Mouse (Mus musculus) bone marrow, adult 2 months (tissue): ENCODE data around the gene Ndst2. TPM values are rescaled to one million over a fixed set of nuclear protein-coding genes. Genes with fewer than 3 reads are reported as not detected.
"Not testable (repeated sequence)": the region's sequence is repeated elsewhere in the genome, so short reads cannot be mapped to it uniquely, and the experiment has no call there.

Source experiments
- H3K27ac ChIP-seq: fragments of 200-500 bp; 2 replicates; pipeline ENCODE4 v1.5.1; 2012; ENCODE audit warnings: low read depth, mild to moderate bottlenecking, control low read depth, inconsistent platforms, low read length; ENCODE audit not compliant: control insufficient read depth, poor library complexity, insufficient read depth
- H3K4me1 ChIP-seq: fragments of 200-500 bp; 2 replicates; pipeline ENCODE4 v1.6.1; 2011; ENCODE audit warnings: low read length; ENCODE audit not compliant: control insufficient read depth, insufficient read depth
- H3K4me3 ChIP-seq: fragments of 200-500 bp; replicated peaks from 2 replicates; pipeline ENCODE3; 2011; ENCODE audit warnings: mild to moderate bottlenecking, low read depth, low read length, control low read depth; ENCODE audit not compliant: control insufficient read depth
- CTCF ChIP-seq: fragments of 200-500 bp; IDR thresholded peaks from 2 replicates; pipeline ENCODE4 v1.5.1; 2011; ENCODE audit warnings: low read length, control low read depth; ENCODE audit not compliant: control insufficient read depth, insufficient read depth
- POLR2A ChIP-seq: fragments of 200-500 bp; IDR thresholded peaks from 2 replicates; pipeline ENCODE4 v1.6.1; 2011; ENCODE audit warnings: low read depth, mild to moderate bottlenecking, control low read depth, low read length, borderline replicate concordance; ENCODE audit not compliant: control insufficient read depth
- WGBS: fragments of 180-500 bp; shearing (Covaris S2); methylation state at CpG from one replicate; pipeline ENCODE4 v1.1.7; 2018; 5-methylcytosine and 5-hydroxymethylcytosine counted together
- polyA plus RNA-seq: library from polyadenylated mRNA; stranded (reverse); fragments of >200 nt; gene quantifications from 2 replicates; pipeline ENCODE4 v1.2.4, GENCODE M21; 2011; ENCODE audit warnings: low replicate concordance; ENCODE audit not compliant: missing spikeins, insufficient read depth, insufficient read length

Gene Ndst2
- polyA plus RNA-seq, 1 experiment, result 50.0 TPM

DNA sequence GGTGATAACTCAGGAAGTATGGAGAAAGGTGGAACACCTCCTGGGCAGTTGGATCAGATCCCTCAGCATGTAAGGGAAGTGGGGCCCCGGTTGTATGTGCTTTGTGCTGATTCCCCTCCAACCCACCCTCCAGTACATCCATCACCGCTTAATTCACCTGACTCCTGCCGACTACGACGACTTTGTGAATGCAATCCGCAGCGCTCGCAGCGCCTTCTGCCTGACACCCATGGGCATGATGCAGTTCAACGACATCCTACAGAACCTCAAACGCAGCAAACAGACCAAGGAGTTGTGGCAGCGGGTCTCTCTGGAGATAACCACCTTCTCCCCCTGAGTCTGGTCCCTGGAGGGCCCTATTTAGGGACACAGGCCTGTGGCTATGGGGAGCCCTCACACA is 11.4 kb downstream of the Ndst2 start:
- H3K27ac ChIP-seq, result no peak overlapping the region
- H3K4me1 ChIP-seq, result no peaks in the 10 kb centered on the region
- no peak for TF ChIP-seq POLR2A
- no peak for TF ChIP-seq CTCF
- no peak overlapping the region for H3K4me3 ChIP-seq
- WGBS, result 94% methylated on average over 12 of the region's 12 CpGs

- TF ChIP-seq CTCF (no peak), POLR2A (no peak)
- 90% methylated on average over 4 of the region's 4 CpGs for WGBS
Measured at GRCm38 (mm10) chr14:20721371-20721770, 13.0 kb downstream of the Ndst2 start.

GRCm38 (mm10) chr14:20719767-20720166 is 14.6 kb downstream of the Ndst2 start:
- no peak overlapping the region for H3K27ac ChIP-seq
- no peaks in the 10 kb centered on the region for H3K4me1 ChIP-seq
- 91% methylated on average over 12 of the region's 12 CpGs for WGBS
- H3K4me3 ChIP-seq, result no peak overlapping the region
- TF ChIP-seq POLR2A (no peak), CTCF (no peak)

More at GRCm38 (mm10) chr14:20721371-20721770, 13.0 kb downstream of the Ndst2 start:
- H3K4me1 ChIP-seq, result no peaks in the 10 kb centered on the region
- no peak overlapping the region for H3K27ac ChIP-seq
- no peak overlapping the region for H3K4me3 ChIP-seq

GRCm38 (mm10) chr14:20718443-20718842 is 15.9 kb downstream of the Ndst2 start:
- H3K4me3 ChIP-seq, result no peak overlapping the region
- H3K27ac ChIP-seq, result no peak overlapping the region
- TF ChIP-seq CTCF (no peak), POLR2A (no peak)
- WGBS, result 87% methylated on average over 10 of the region's 10 CpGs
- H3K4me1 ChIP-seq, result no peaks in the 10 kb centered on the region

DNA sequence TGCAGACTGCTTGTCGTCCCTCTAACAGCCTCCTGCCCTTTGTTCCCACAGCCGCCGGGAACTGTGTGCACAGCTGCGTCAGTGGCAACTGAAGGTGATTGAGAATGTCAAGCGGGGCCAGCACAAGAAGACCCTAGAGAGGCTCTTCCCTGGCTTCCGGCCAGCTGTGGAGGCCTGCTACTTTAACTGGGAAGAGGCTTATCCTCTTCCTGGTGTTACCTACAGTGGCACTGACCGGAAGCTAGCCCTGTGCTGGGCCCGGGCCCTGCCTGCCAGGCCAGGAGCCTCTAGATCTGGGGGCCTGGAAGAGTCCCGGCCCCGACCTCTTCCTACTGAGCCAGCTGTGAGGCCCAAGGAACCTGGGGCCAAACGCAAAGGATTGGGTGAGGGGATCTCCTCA is 20.5 kb downstream of the Ndst2 start:
- Histone ChIP-seq H3K4me1 (no peaks in the 10 kb centered on the region; the same call in 1 of the 2 replicates), H3K4me3 (no peak overlapping the region), H3K27ac (no peak overlapping the region)
- no peak for TF ChIP-seq CTCF
- no peak for TF ChIP-seq POLR2A
- 92% methylated on average over 11 of the region's 11 CpGs for WGBS

- 4% methylated on average over 10 of the region's 10 CpGs for WGBS
- H3K27ac ChIP-seq, result peak overlapping the region; percentile 25; the same call in 1 of the 2 replicates
- TF ChIP-seq CTCF, result no peak
- peaks cover 1% of the 10 kb centered on the region; the same call in 1 of the 2 replicates for H3K4me1 ChIP-seq
- peak overlapping the region; percentile 79 for H3K4me3 ChIP-seq
Measured at GRCm38 (mm10) chr14:20708239-20708638, 26.1 kb downstream of the Ndst2 start.

DNA sequence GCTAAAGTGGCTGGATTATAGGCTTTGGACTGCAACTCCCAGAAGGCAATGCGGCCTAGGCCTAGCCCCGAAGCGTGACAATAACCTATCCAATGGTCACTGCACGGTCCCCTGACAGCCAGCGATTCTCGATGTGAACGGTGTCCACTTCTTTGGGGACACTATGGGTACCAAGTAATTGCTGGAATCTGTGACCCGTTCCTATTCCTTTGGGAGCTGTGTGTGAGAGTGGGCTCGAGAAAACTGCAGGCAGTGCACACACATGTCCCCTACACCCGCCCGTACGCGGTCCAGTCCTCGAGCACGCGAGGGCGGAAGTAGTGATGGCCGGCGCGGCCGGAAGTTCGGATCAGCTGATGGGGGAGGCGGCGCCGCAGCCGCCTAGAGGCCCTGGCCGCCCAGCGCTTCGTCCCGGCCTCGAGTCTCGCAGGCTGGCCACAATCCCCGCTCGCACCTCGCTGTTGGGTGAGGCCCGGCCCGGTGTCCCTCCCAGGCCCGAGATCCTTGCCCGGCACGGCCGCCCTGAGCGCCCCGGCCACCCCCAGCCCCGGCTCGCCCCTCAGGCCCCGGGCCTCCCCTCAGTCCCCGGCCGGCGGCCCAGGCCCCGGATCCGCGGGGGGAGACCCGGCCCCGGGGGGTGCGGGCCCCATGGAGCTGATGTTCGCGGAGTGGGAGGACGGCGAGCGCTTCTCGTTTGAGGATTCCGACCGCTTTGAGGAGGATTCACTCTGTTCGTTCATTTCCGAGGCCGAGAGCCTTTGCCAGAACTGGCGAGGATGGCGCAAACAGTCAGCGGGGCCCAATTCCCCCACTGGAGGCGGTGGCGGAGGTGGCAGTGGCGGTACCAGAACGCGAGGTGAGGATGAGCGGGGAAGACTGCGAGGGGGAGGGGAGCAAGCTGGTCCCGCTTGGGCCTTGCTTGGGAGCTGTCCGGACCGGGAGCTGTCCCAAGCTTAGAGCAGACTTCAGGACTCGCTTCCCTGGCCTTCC is 26.9 kb downstream of the Ndst2 start, which contains the start of gene Zswim8:
TSS of gene Zswim8 (plus strand) at position 352 of the 990 bp plus-strand sequence.
- peaks cover 1% of the 10 kb centered on the region; the same call in 1 of the 2 replicates for H3K4me1 ChIP-seq
- H3K27ac ChIP-seq, result peak within 1 kb of the TSS; percentile 25
- WGBS, result under 1% methylated on average over 80 of the region's 80 CpGs

GRCm38 (mm10) chr14:20703461-20703860 is 30.9 kb downstream of the Ndst2 start:
- 6% methylated on average over 8 of the region's 8 CpGs for WGBS
- Histone ChIP-seq H3K27ac (peak overlapping the region; percentile 82), H3K4me3 (peak overlapping the region; percentile 91)
- H3K4me1 ChIP-seq, result not testable (repeated sequence)

More for the DNA sequence above, 26.9 kb downstream of the Ndst2 start, which contains the start of gene Zswim8:
- TF ChIP-seq POLR2A (peak; percentile 89; the same call in 1 of the 2 replicates), CTCF (peak; percentile 18; the same call in 1 of the 2 replicates)
- peak within 1 kb of the TSS; percentile 79 for H3K4me3 ChIP-seq
